Mouse (Mus musculus) sigmoid colon, adult 10 weeks (tissue): Measurements from ENCODE around the gene Rcor2. TPM values are rescaled to one million over a fixed set of nuclear protein-coding genes. Genes with fewer than 3 reads are reported as not detected.

Source experiments
- polyA plus RNA-seq: library from polyadenylated mRNA; stranded (reverse); fragments of 350-450 nt; fragmentation: Illumina TruSeq; extraction: RNeasy Lipid Tissue Mini Kit (QIAGEN cat#74804); gene quantifications from one replicate; pipeline ENCODE4 v1.2.3, GENCODE M21; 2014; ENCODE audit warnings: low read depth, low replicate concordance

The Rcor2 gene
- not detected for polyA plus RNA-seq

DNA sequence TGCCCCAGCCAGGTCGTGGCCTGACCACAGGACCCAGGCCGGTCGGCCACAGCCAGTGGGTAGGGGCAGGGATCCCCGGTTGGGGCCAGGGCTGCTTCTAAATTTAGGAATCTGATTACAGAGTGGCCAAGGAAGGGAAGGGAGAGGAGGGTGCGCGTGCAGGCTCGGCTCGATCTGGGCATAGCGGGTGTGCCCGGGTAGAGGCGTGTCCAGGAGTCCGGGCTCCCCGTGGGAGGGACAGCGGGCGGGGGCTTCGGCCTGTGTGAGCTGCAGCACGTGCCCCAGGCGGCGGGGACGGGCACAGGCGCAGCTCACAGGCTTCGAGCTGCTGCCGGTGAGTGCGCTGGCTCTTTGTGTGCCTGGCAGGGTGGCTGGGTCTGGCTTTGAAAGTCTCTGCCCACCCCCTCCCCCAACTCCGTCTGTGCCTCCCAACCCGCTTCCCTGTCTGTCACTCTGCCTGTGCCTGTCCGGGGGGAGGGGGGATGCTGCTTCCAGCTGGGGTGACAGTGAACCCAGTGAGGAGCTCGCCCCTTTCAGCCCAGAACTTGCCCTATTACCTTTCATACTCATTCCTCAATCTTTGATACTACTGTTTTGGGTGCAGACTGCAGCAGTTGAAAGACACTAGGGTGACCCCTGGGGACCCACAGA is at the start of gene Rcor2:
Gene Rcor2, plus strand, starts transcription at position 235 of the 651 bp plus-strand sequence.

DNA sequence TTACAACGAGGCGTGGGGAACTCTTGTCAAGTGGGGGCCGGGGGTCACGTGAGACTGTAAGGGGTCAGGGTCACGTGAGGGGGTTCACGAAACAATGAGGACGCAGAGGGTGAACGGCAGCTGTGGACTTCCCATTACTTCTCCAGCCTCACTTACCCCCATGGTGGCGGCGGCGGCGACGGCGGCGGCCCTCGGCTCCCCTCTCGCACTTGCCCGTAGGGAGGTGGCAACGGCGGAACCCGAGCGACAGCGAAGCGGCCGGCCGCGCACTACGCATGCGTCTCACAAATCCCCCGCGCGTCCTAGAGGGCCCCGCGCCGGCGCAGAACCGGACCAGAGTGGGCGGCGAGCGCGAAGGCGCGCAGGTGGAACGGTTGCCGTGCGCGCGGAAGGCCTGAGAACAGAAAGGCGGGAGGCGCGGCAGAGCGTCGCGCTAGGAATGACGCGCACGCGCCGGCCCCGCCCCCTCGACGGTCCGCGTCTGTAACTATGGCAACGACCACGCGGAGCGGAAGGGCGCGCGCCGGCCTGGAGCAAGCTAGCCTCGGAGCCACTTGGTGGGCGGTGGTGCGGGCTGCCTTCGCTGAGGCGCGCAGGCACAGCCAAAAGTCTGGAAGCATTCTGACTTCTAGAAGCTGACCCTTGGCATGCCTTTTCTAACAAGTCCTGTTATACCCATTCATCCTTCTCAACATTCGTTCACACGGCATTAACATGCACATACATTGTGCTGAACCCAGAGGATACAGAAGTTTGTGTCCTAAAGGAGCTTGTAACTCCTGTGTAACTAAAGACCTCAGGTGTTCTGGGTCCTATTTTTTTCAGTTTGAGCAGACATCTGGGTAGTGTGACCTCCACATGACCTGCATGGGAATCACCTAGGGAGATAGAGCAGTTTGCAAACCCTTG is 26.1 kb upstream of the Rcor2 start, which contains the start of gene Naa40:
Gene Naa40, minus strand, starts transcription at position 402 of the 909 bp plus-strand sequence.

Other genes with a start within 250 kb of the Rcor2 start
- 0.38 TPM for gene Fermt3, start 247.9 kb upstream of the Rcor2 start, polyA plus RNA-seq
- gene Stip1, start 227.4 kb upstream of the Rcor2 start, polyA plus RNA-seq, result 30.8 TPM
- 2.6 TPM for gene Macrod1, start 210.5 kb upstream of the Rcor2 start, polyA plus RNA-seq
- gene Flrt1, start 161.6 kb upstream of the Rcor2 start, polyA plus RNA-seq, result 0.25 TPM
- gene Otub1, start 61.0 kb upstream of the Rcor2 start, polyA plus RNA-seq, result 28.8 TPM
- 141 TPM for gene Cox8a, start 49.7 kb upstream of the Rcor2 start, polyA plus RNA-seq
- gene Naa40, start 26.1 kb upstream of the Rcor2 start, polyA plus RNA-seq, result 12.0 TPM
- 73.6 TPM for gene Mark2, start 74.5 kb downstream of the Rcor2 start, polyA plus RNA-seq
- 1.0 TPM for gene Spindoc, start 115.7 kb downstream of the Rcor2 start, polyA plus RNA-seq
- 8.4 TPM for gene 2700081O15Rik, start 150.3 kb downstream of the Rcor2 start, polyA plus RNA-seq
- 447 TPM for gene Rtn3, start 216.0 kb downstream of the Rcor2 start, polyA plus RNA-seq
- 122 TPM for gene Atl3, start 226.7 kb downstream of the Rcor2 start, polyA plus RNA-seq